Mouse (Mus musculus): ENCODE measurements around the gene Mns1. TPM values are rescaled to one million over a fixed set of nuclear protein-coding genes. Genes with fewer than 3 reads are reported as not detected.

The Mns1 gene
- polyA plus RNA-seq, 1 experiment = 92.1 TPM

- no peaks in the 10 kb centered on the region for H3K36me3 ChIP-seq (ENCODE audit: control insufficient read depth, insufficient read depth, low read length)
- H3K4me1 ChIP-seq (ENCODE audit: control insufficient read depth, insufficient read depth, low read length) = peaks cover 5% of the 10 kb centered on the region
- no peaks in the 10 kb centered on the region for H3K27me3 ChIP-seq (ENCODE audit: control insufficient read depth, insufficient read depth, low read length)
- H3K4me3 ChIP-seq (ENCODE audit: control insufficient read depth, low read depth, low read length) = peak overlapping the region; percentile 72
- peak; percentile 95; the same call in 1 of the 2 replicates for TF ChIP-seq CTCF (IDR thresholded peaks at IDR 0.05; ENCODE audit: control insufficient read depth, insufficient read depth, insufficient replicate concordance, low read depth, low read length)
- no peak for TF ChIP-seq POLR2A (IDR thresholded peaks at IDR 0.05; ENCODE audit: control insufficient read depth, low read depth, low read length)
- no peak overlapping the region for H3K27ac ChIP-seq (ENCODE audit: control insufficient read depth, insufficient read depth, low read depth, low read length)
These were observed 29.7 kb upstream of the Mns1 start for GRCm38 (mm10) chr9:72408131-72408586.

GRCm38 (mm10) chr9:72409381-72410225 is 28.2 kb upstream of the Mns1 start:
- Histone ChIP-seq H3K36me3 (ENCODE audit: control insufficient read depth, insufficient read depth, low read length) (no peaks in the 10 kb centered on the region), H3K4me3 (ENCODE audit: control insufficient read depth, low read depth, low read length) (peak overlapping the region; percentile 1), H3K27ac (ENCODE audit: control insufficient read depth, insufficient read depth, low read depth, low read length) (no peak overlapping the region), H3K27me3 (ENCODE audit: control insufficient read depth, insufficient read depth, low read length) (no peaks in the 10 kb centered on the region), H3K4me1 (ENCODE audit: control insufficient read depth, insufficient read depth, low read length) (peaks cover 5% of the 10 kb centered on the region)
- TF ChIP-seq POLR2A (IDR thresholded peaks at IDR 0.05; ENCODE audit: control insufficient read depth, low read depth, low read length) = no peak
- TF ChIP-seq CTCF (IDR thresholded peaks at IDR 0.05; ENCODE audit: control insufficient read depth, insufficient read depth, insufficient replicate concordance, low read depth, low read length) = no peak

DNA sequence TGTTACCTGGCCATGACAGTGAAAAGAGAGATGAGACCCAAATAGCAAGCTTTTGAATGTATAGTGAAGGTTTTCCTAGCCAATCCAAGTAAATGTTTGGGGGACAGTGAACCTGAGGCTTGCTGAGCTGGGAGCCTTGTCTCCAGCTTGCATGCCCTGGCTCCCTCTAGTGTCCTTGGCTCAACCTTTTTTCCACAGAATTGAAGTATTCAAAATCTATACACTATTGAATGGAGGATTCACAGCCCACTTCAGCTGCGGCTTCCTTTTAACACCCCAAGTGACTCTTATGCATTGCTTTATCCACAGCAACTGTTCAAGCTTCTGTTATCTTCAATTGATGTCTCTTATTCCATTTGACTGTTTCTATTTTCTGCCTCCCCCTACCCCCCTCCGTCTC is 26.1 kb upstream of the Mns1 start:
- TF ChIP-seq POLR2A (IDR thresholded peaks at IDR 0.05; ENCODE audit: control insufficient read depth, low read depth, low read length) (no peak), CTCF (IDR thresholded peaks at IDR 0.05; ENCODE audit: control insufficient read depth, insufficient read depth, insufficient replicate concordance, low read depth, low read length) (no peak)
- Histone ChIP-seq H3K4me1 (ENCODE audit: control insufficient read depth, insufficient read depth, low read length) (peaks cover 5% of the 10 kb centered on the region), H3K27me3 (ENCODE audit: control insufficient read depth, insufficient read depth, low read length) (no peaks in the 10 kb centered on the region), H3K36me3 (ENCODE audit: control insufficient read depth, insufficient read depth, low read length) (no peaks in the 10 kb centered on the region), H3K27ac (ENCODE audit: control insufficient read depth, insufficient read depth, low read depth, low read length) (no peak overlapping the region), H3K4me3 (ENCODE audit: control insufficient read depth, low read depth, low read length) (no peak overlapping the region)

GRCm38 (mm10) chr9:72418443-72418842 is 19.4 kb upstream of the Mns1 start:
- no peaks in the 10 kb centered on the region for H3K36me3 ChIP-seq (ENCODE audit: control insufficient read depth, insufficient read depth, low read length)
- no peaks in the 10 kb centered on the region for H3K27me3 ChIP-seq (ENCODE audit: control insufficient read depth, insufficient read depth, low read length)
- H3K4me3 ChIP-seq (ENCODE audit: control insufficient read depth, low read depth, low read length) = no peak overlapping the region
- H3K27ac ChIP-seq (ENCODE audit: control insufficient read depth, insufficient read depth, low read depth, low read length) = no peak overlapping the region
- no peak for TF ChIP-seq CTCF (IDR thresholded peaks at IDR 0.05; ENCODE audit: control insufficient read depth, insufficient read depth, insufficient replicate concordance, low read depth, low read length)
- no peak for TF ChIP-seq POLR2A (IDR thresholded peaks at IDR 0.05; ENCODE audit: control insufficient read depth, low read depth, low read length)
- no peaks in the 10 kb centered on the region; the same call in 1 of the 2 replicates for H3K4me1 ChIP-seq (ENCODE audit: control insufficient read depth, insufficient read depth, low read length)

- TF ChIP-seq CTCF (IDR thresholded peaks at IDR 0.05; ENCODE audit: control insufficient read depth, insufficient read depth, insufficient replicate concordance, low read depth, low read length) = no peak
- TF ChIP-seq POLR2A (IDR thresholded peaks at IDR 0.05; ENCODE audit: control insufficient read depth, low read depth, low read length) = no peak
- Histone ChIP-seq H3K4me3 (ENCODE audit: control insufficient read depth, low read depth, low read length) (no peak overlapping the region), H3K27ac (ENCODE audit: control insufficient read depth, insufficient read depth, low read depth, low read length) (no peak overlapping the region), H3K27me3 (ENCODE audit: control insufficient read depth, insufficient read depth, low read length) (no peaks in the 10 kb centered on the region), H3K4me1 (ENCODE audit: control insufficient read depth, insufficient read depth, low read length) (no peaks in the 10 kb centered on the region; the same call in 1 of the 2 replicates), H3K36me3 (ENCODE audit: control insufficient read depth, insufficient read depth, low read length) (no peaks in the 10 kb centered on the region)
These were observed 17.3 kb upstream of the Mns1 start for GRCm38 (mm10) chr9:72420490-72420889.

DNA sequence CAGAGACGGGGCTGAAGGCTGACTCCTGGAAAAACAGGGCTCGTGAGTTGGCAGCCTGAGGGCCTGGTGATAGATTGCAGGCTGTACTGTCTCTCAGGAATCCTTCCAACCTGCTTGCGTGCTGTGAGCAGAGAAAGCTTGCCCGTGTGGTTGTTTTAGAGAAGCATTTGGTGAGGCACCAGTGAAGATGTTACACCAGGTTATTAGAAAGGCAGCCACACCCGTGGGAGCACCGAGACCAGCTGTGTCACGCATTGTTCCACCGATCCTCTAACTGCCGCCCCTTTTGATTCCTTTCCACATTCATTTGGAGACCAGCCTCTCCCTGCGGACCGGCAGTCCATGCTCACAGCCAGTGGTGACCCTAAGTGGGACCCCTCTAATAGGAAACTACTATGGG is 15.5 kb upstream of the Mns1 start:
- Histone ChIP-seq H3K27ac (ENCODE audit: control insufficient read depth, insufficient read depth, low read depth, low read length) (no peak overlapping the region), H3K4me3 (ENCODE audit: control insufficient read depth, low read depth, low read length) (no peak overlapping the region), H3K36me3 (ENCODE audit: control insufficient read depth, insufficient read depth, low read length) (no peaks in the 10 kb centered on the region), H3K4me1 (ENCODE audit: control insufficient read depth, insufficient read depth, low read length) (no peaks in the 10 kb centered on the region; the same call in 1 of the 2 replicates), H3K27me3 (ENCODE audit: control insufficient read depth, insufficient read depth, low read length) (no peaks in the 10 kb centered on the region)
- TF ChIP-seq CTCF (IDR thresholded peaks at IDR 0.05; ENCODE audit: control insufficient read depth, insufficient read depth, insufficient replicate concordance, low read depth, low read length) (no peak), POLR2A (IDR thresholded peaks at IDR 0.05; ENCODE audit: control insufficient read depth, low read depth, low read length) (no peak)

DNA sequence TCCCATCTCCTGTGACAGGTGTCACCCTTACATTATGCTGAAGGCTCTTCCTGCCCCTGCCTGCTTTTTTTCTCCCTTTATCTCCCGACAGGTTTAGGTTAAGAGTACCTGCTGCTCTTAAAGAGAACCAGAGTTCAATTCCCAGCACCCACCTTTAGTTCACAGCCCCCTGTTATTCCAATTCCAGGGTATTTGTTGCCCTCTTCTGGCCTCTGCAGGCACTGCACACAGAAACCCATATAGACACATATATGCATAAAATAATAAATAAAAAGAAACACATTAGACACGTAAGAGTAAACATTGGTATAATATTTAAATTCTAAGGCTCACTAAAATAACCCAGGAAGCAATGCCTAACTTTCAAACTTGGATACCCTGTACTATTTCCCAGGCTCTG is 15.1 kb upstream of the Mns1 start:
- Histone ChIP-seq H3K27ac (ENCODE audit: control insufficient read depth, insufficient read depth, low read depth, low read length) (no peak overlapping the region), H3K36me3 (ENCODE audit: control insufficient read depth, insufficient read depth, low read length) (no peaks in the 10 kb centered on the region), H3K27me3 (ENCODE audit: control insufficient read depth, insufficient read depth, low read length) (no peaks in the 10 kb centered on the region), H3K4me1 (ENCODE audit: control insufficient read depth, insufficient read depth, low read length) (no peaks in the 10 kb centered on the region; the same call in 1 of the 2 replicates), H3K4me3 (ENCODE audit: control insufficient read depth, low read depth, low read length) (no peak overlapping the region)
- TF ChIP-seq CTCF (IDR thresholded peaks at IDR 0.05; ENCODE audit: control insufficient read depth, insufficient read depth, insufficient replicate concordance, low read depth, low read length) = no peak
- TF ChIP-seq POLR2A (IDR thresholded peaks at IDR 0.05; ENCODE audit: control insufficient read depth, low read depth, low read length) = no peak

Data from testis, adult 2 months (tissue).